Comparison of ENCODE assay signal across 8 mouse cellular contexts in the genomic region with DNA sequence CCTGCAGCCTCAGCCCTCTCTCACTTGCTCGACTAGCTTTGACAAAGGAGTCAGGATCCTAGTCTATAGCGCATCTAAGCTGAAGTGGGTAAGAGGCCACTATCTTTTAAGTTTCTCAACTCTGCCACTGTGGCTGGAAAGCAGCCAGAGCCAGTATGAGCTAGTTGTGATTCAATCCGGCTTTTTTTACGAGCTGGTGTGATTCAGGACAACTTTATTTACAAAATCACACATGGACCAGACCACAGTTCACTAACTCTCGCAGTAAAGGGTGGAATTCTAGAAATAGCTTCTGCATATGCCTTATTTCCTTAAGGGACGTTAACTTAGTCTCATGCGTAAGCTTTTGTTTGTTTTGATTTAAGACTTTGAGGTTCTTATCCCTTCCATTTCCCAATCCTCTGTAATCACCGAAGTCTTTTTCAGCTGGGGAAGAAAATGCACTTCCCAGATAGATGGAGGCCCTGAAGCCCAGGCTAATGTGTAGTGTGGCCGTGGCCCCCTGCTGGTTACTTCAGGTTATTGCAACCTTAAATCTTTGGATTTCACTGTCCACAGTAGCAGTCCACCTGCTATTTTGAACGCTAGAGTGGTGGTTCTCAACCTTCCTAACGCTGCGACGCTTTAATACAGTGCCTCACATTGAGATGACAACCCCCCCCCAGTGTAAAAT. TPM values are rescaled to one million over a fixed set of nuclear protein-coding genes. Genes with fewer than 3 reads are reported as not detected.
A peak's percentile ranks its signal among the peaks of the same experiment; 100 is the strongest.
DNase-seq lines count a peak whose midpoint lies in the region; ATAC-seq lines count a peak whose summit lies in the region.

No protein-coding gene starts in this region.

- no peaks in the 10 kb centered on the region for H3K27me3 ChIP-seq in forebrain, embryonic 14.5 days (replicated peaks; ENCODE audit: control insufficient read depth, insufficient read depth, low read length)
- H3K27me3 ChIP-seq in midbrain, embryonic 14.5 days (ENCODE audit: control insufficient read depth, insufficient read depth, low read length) = no peaks in the 10 kb centered on the region
- H3K27me3 ChIP-seq in stomach, embryonic 15.5 days (replicated peaks) = no peaks in the 10 kb centered on the region

- no peak overlapping the region for H3K27ac ChIP-seq in forebrain, embryonic 14.5 days (ENCODE audit: low read depth, low read length)
- no peak overlapping the region for H3K27ac ChIP-seq in midbrain, embryonic 14.5 days (replicated peaks; ENCODE audit: low read depth, low read length)
- H3K27ac ChIP-seq in stomach, embryonic 15.5 days = no peak overlapping the region

- 53% methylated on average over 13 of the region's 13 CpGs for WGBS in forebrain, embryonic 14.5 days
- WGBS in midbrain, embryonic 14.5 days = 55% methylated on average over 13 of the region's 13 CpGs
- 37% methylated on average over 13 of the region's 13 CpGs for WGBS in stomach, embryonic 15.5 days

- H3K9ac ChIP-seq in forebrain, embryonic 14.5 days (ENCODE audit: low read length) = no peak overlapping the region
- no peak overlapping the region for H3K9ac ChIP-seq in midbrain, embryonic 14.5 days (replicated peaks; ENCODE audit: low read length)
- no peak overlapping the region for H3K9ac ChIP-seq in stomach, embryonic 15.5 days

- intact Hi-C loops in left cerebral cortex, postnatal 4 days (cut with DNase I) = loop anchor here (2.0 to 10.0 kb wide), 2 partner anchors 112 to 670 kb away; no protein-coding TSS in a partner anchor

- H3K4me2 ChIP-seq in forebrain, embryonic 14.5 days (ENCODE audit: low read length) = no peak overlapping the region
- H3K4me2 ChIP-seq in midbrain, embryonic 14.5 days (ENCODE audit: low read length) = no peak overlapping the region
- no peak overlapping the region for H3K4me2 ChIP-seq in stomach, embryonic 15.5 days

- H3K36me3 ChIP-seq in forebrain, embryonic 14.5 days (ENCODE audit: control insufficient read depth, insufficient read depth, low read length) = peaks cover 8% of the 10 kb centered on the region; the same call in 1 of the 2 replicates
- peaks cover 3% of the 10 kb centered on the region; the same call in 1 of the 2 replicates for H3K36me3 ChIP-seq in midbrain, embryonic 14.5 days (ENCODE audit: control insufficient read depth, insufficient read depth, low read length)
- no peaks in the 10 kb centered on the region for H3K36me3 ChIP-seq in stomach, embryonic 15.5 days

- H3K4me3 ChIP-seq in forebrain, embryonic 14.5 days (ENCODE audit: low read depth, low read length) = no peak overlapping the region
- no peak overlapping the region for H3K4me3 ChIP-seq in midbrain, embryonic 14.5 days (replicated peaks; ENCODE audit: low read depth, low read length)
- H3K4me3 ChIP-seq in stomach, embryonic 15.5 days (replicated peaks) = no peak overlapping the region

- H3K9me3 ChIP-seq in forebrain, embryonic 14.5 days (replicated peaks; ENCODE audit: control insufficient read depth, low read length) = no peaks in the 10 kb centered on the region
- H3K9me3 ChIP-seq in midbrain, embryonic 14.5 days (ENCODE audit: control insufficient read depth, low read length) = no peaks in the 10 kb centered on the region
- H3K9me3 ChIP-seq in stomach, embryonic 15.5 days = no peaks in the 10 kb centered on the region

- peaks cover 3% of the 10 kb centered on the region for H3K4me1 ChIP-seq in forebrain, embryonic 14.5 days (ENCODE audit: control insufficient read depth, insufficient read depth, low read length)
- no peaks in the 10 kb centered on the region; the same call in 1 of the 2 replicates for H3K4me1 ChIP-seq in midbrain, embryonic 14.5 days (ENCODE audit: control insufficient read depth, insufficient read depth, low read length)
- 0 out of 2 replicates have a peak, but pooled peaks cover 2% of the 10 kb centered on the region for H3K4me1 ChIP-seq in stomach, embryonic 15.5 days

- peak; percentile 64 for ATAC-seq in forebrain, embryonic 14.5 days
- ATAC-seq in inflammation-experienced regulatory T-cells, adult 6 months = peak; percentile 72
- peak; percentile 39; the same call in 1 of the 2 replicates for ATAC-seq in midbrain, embryonic 14.5 days (ENCODE audit: low FRiP score, low TSS enrichment)
- ATAC-seq in stomach, embryonic 15.5 days (ENCODE audit: insufficient read depth, low FRiP score, low read depth) = peak; percentile 65; the same call in 1 of the 2 replicates

- peak; percentile 51 for DNase-seq in ovary, postnatal 14 days (ENCODE audit: low spot score)
- DNase-seq in ovary, adult 18-20 months (ENCODE audit: low spot score) = no peak
- DNase-seq in cerebellum, adult 11 months = peak; percentile 41
- peak; percentile 77 for DNase-seq in forebrain, embryonic 14.5 days (ENCODE audit: low spot score)
- DNase-seq in left cerebral cortex, postnatal 4 days = peak; percentile 56
- DNase-seq in midbrain, embryonic 14.5 days = peak; percentile 85

RNA-seq across cellular contexts. Expression of a gene that starts 5.0 kb away (rescaled TPM):
- polyA plus RNA-seq in forebrain, embryonic 14.5 days (2014; fragmentation: Nextera tagmentation; extraction: Ambion mirVana) = 11.1 and 11.2 TPM in 2 replicates
- polyA plus RNA-seq in inflammation-experienced regulatory T-cells, adult 6 months (2017; shearing (Covaris generic)) = under 1 TPM; 0.21 to 0.87 (median 0.41) TPM
- total RNA-seq in left cerebral cortex, postnatal 4 days (2021) = 1 to 10 TPM; 5.8 to 6.0 TPM
- polyA plus RNA-seq in midbrain, embryonic 14.5 days (2014; fragmentation: Nextera tagmentation; extraction: Ambion mirVana) = 2.9 and 5.8 TPM in 2 replicates
- 5.2 and 6.6 TPM in 2 replicates for polyA plus RNA-seq in stomach, embryonic 15.5 days (2015; fragmentation: Nextera tagmentation; extraction: Ambion mirVana)
